Mouse (Mus musculus): ENCODE data around the gene Prl2c2. TPM values are rescaled to one million over a fixed set of nuclear protein-coding genes. Genes with fewer than 3 reads are reported as not detected.

The Prl2c2 gene
- not detected for polyA plus RNA-seq (2017; shearing (Covaris generic))

GRCm38 (mm10) chr13:13005283-13005682 lies at the start of gene Prl2c2:
Gene Prl2c2 (minus strand): TSS chr13:13005383.

Other genes starting within 250 kb of the Prl2c2 start
- gene Prl2c3, start 205.3 kb downstream of the Prl2c2 start, polyA plus RNA-seq (2017; shearing (Covaris generic)), result not detected
- gene Prl2c5, start 177.3 kb upstream of the Prl2c2 start, polyA plus RNA-seq (2017; shearing (Covaris generic)), result not detected

All from naive thymus-derived CD4-positive, alpha-beta T cell, adult 5 months (primary cell).